Mouse (Mus musculus): ENCODE results near the gene Lin7b. TPM values are rescaled to one million over a fixed set of nuclear protein-coding genes. Genes with fewer than 3 reads are reported as not detected.

The Lin7b gene
- polyA plus RNA-seq, 1 experiment from 2014 or later = 34.8 TPM

DNA sequence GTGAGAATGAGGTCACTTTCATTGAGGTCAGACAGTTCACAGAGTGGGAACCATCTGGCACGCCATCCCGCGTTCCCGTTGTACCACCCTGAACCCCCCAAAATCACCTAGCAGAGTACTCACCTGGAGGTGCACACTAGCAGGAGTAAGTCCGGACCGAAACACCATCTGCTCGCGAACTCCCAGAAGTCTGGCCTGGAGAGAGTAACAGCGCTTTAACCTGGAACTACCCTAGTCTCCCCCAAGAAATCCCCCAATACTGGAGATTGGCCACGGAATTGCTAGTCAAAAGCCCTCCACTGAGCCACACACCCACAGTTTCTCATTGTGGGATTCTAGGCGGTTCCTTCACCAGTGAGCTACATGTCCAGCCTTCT is 30.3 kb downstream of the Lin7b start:
- H3K4me1 ChIP-seq (replicated peaks; ENCODE audit: control insufficient read depth, insufficient read depth, low read length) = peaks cover 19% of the 10 kb centered on the region; the same call in 1 of the 2 replicates
- DNase-seq (ENCODE audit: low spot score) (no peak), ATAC-seq (ENCODE audit: low FRiP score) (no peak)
- peaks cover 26% of the 10 kb centered on the region for H3K36me3 ChIP-seq (replicated peaks; ENCODE audit: control insufficient read depth, insufficient read depth)
- H3K4me3 ChIP-seq (replicated peaks; ENCODE audit: low read length) = peak overlapping the region; percentile 38
- WGBS = 6% methylated on average over 11 of the region's 11 CpGs
- H3K9ac ChIP-seq = peak overlapping the region; percentile 69; the same call in 1 of the 2 replicates
- H3K27me3 ChIP-seq (ENCODE audit: control insufficient read depth, insufficient read depth, low read length) = peaks cover 5% of the 10 kb centered on the region
- H3K9me3 ChIP-seq (ENCODE audit: control insufficient read depth, low read length) = no peaks in the 10 kb centered on the region
- H3K27ac ChIP-seq = no peak overlapping the region
- peak overlapping the region; percentile 78 for H3K4me2 ChIP-seq (replicated peaks)

DNA sequence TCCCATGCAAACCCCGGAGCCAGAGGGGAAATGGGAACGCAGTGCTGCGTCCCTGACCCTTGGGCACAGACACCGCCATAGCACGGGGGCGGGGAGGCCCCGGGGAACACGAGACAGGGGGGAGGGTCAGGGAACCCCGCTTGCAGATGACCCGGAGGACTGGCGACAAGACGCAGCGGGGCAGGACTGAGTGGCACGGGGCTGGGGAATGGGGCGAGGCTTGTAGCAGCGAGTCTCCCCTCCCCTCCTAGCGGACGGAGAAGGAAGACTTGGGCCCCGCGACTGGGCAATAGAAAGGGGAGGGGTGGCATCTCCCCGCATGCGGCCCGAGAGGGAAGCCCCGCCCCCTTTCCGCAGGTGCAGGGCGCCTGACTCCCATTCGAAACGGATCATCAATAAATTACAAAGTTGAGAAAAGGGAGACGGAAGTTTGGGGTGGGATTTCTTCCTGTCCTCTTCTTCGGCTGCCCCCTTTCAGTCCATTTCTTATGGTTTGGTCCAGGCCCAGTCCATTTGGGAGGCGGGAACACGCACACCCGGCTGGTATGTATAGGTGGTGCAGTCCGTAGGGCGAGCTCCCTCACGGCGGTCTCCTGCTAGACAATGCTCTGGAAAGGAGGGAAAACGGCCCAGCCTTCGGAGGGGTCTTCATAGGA is 30.8 kb downstream of the Lin7b start:
- peak overlapping the region; percentile 78 for H3K4me2 ChIP-seq (replicated peaks)
- DNase-seq (ENCODE audit: low spot score) (peak; percentile 69), ATAC-seq (ENCODE audit: low FRiP score) (peak; percentile 78)
- no peak overlapping the region for H3K27ac ChIP-seq
- peaks cover 21% of the 10 kb centered on the region for H3K36me3 ChIP-seq (replicated peaks; ENCODE audit: control insufficient read depth, insufficient read depth)
- H3K9ac ChIP-seq = peak overlapping the region; percentile 69
- WGBS = 1% methylated on average over 37 of the region's 39 CpGs
- H3K4me1 ChIP-seq (replicated peaks; ENCODE audit: control insufficient read depth, insufficient read depth, low read length) = peaks cover 19% of the 10 kb centered on the region; the same call in 1 of the 2 replicates
- H3K27me3 ChIP-seq (ENCODE audit: control insufficient read depth, insufficient read depth, low read length) = peaks cover 5% of the 10 kb centered on the region
- peak overlapping the region; percentile 38 for H3K4me3 ChIP-seq (replicated peaks; ENCODE audit: low read length)
- H3K9me3 ChIP-seq (ENCODE audit: control insufficient read depth, low read length) = no peaks in the 10 kb centered on the region

GRCm38 (mm10) chr7:45338161-45338911 is 32.0 kb downstream of the Lin7b start:
- DNase-seq (ENCODE audit: low spot score) = no peak
- Histone ChIP-seq H3K27me3 (ENCODE audit: control insufficient read depth, insufficient read depth, low read length) (peaks cover 5% of the 10 kb centered on the region), H3K36me3 (replicated peaks; ENCODE audit: control insufficient read depth, insufficient read depth) (peaks cover 16% of the 10 kb centered on the region), H3K27ac (no peak overlapping the region), H3K9ac (no peak overlapping the region), H3K9me3 (ENCODE audit: control insufficient read depth, low read length) (no peaks in the 10 kb centered on the region), H3K4me2 (replicated peaks) (peak overlapping the region; percentile 78), H3K4me3 (replicated peaks; ENCODE audit: low read length) (no peak overlapping the region), H3K4me1 (replicated peaks; ENCODE audit: control insufficient read depth, insufficient read depth, low read length) (peaks cover 19% of the 10 kb centered on the region; the same call in 1 of the 2 replicates)
- no peak for ATAC-seq (ENCODE audit: low FRiP score)
- WGBS = 6% methylated on average over 14 of the region's 14 CpGs

DNA sequence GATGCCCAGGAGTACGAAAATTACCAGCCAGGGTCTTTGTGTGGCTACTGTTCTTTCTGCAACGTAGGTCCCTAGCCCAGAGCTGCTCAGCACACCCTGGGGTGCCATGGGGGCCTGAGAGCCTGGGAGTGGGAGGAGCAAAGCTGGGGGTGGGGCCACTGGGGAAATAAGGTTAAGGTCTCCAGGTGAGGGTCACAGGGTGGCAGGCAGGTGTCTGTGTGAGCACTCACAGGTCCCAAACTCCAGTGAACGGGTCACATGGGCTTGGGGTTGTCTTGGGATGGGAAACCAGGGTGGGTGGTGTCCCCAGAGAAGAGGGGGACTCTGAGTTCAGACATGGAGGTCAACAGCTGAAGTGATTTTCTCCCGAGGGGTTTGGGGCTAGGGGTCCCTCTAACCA is 32.9 kb downstream of the Lin7b start:
- Histone ChIP-seq H3K4me3 (replicated peaks; ENCODE audit: low read length) (no peak overlapping the region), H3K4me2 (replicated peaks) (no peak overlapping the region), H3K27ac (no peak overlapping the region), H3K9ac (no peak overlapping the region), H3K36me3 (replicated peaks; ENCODE audit: control insufficient read depth, insufficient read depth) (peaks cover 15% of the 10 kb centered on the region), H3K4me1 (replicated peaks; ENCODE audit: control insufficient read depth, insufficient read depth, low read length) (peaks cover 23% of the 10 kb centered on the region; the same call in 1 of the 2 replicates), H3K27me3 (ENCODE audit: control insufficient read depth, insufficient read depth, low read length) (peaks cover 5% of the 10 kb centered on the region), H3K9me3 (ENCODE audit: control insufficient read depth, low read length) (no peaks in the 10 kb centered on the region)
- 20% methylated on average over 4 of the region's 4 CpGs for WGBS
- no peak for DNase-seq (ENCODE audit: low spot score)
- ATAC-seq (ENCODE audit: low FRiP score) = no peak

- Histone ChIP-seq H3K9ac (no peak overlapping the region), H3K4me2 (replicated peaks) (no peak overlapping the region), H3K4me3 (replicated peaks; ENCODE audit: low read length) (no peak overlapping the region), H3K4me1 (replicated peaks; ENCODE audit: control insufficient read depth, insufficient read depth, low read length) (peaks cover 23% of the 10 kb centered on the region; the same call in 1 of the 2 replicates), H3K9me3 (ENCODE audit: control insufficient read depth, low read length) (no peaks in the 10 kb centered on the region), H3K36me3 (replicated peaks; ENCODE audit: control insufficient read depth, insufficient read depth) (peaks cover 10% of the 10 kb centered on the region), H3K27me3 (ENCODE audit: control insufficient read depth, insufficient read depth, low read length) (peaks cover 5% of the 10 kb centered on the region), H3K27ac (no peak overlapping the region)
- DNase-seq (ENCODE audit: low spot score) (no peak), ATAC-seq (ENCODE audit: low FRiP score) (no peak)
- 99% methylated on average over 4 of the region's 4 CpGs for WGBS
Observed at GRCm38 (mm10) chr7:45336319-45336718, 34.1 kb downstream of the Lin7b start.

DNA sequence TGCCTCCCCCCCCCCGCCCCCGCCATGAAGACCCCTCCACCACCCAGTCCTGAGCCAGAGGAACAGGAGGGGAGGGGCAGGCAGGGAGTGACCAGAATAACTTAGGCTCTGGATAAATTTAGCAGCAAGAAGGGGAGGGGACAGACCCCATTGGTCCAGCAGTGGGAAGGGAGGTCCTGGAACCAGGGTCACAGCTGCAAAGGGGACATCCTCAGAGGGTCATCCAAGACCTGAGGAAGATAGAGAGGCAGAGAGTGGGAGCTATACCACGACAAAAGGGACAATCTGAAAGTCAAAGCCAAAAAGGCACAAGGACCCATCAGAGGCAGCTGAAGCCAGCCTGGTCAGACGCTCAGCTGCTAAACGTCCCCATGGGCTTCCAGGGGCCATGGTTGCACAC is 35.3 kb downstream of the Lin7b start, which contains the start of gene Hrc:
Hrc (plus strand) TSS at position 235 of the 400 bp plus-strand sequence.
- H3K4me3 ChIP-seq (replicated peaks; ENCODE audit: low read length) = no peak within 1 kb of the TSS
- DNase-seq (ENCODE audit: low spot score) (no peak), ATAC-seq (ENCODE audit: low FRiP score) (no peak)
- H3K27ac ChIP-seq = no peak within 1 kb of the TSS
- 0 out of 2 replicates have a peak, but pooled peaks cover 4% of the 10 kb centered on the region for H3K36me3 ChIP-seq (replicated peaks; ENCODE audit: control insufficient read depth, insufficient read depth)
- peaks cover 5% of the 10 kb centered on the region for H3K27me3 ChIP-seq (ENCODE audit: control insufficient read depth, insufficient read depth, low read length)
- H3K4me1 ChIP-seq (replicated peaks; ENCODE audit: control insufficient read depth, insufficient read depth, low read length) = peaks cover 20% of the 10 kb centered on the region; the same call in 1 of the 2 replicates
- H3K9me3 ChIP-seq (ENCODE audit: control insufficient read depth, low read length) = no peaks in the 10 kb centered on the region
- 40% methylated on average over 5 of the region's 5 CpGs for WGBS
- H3K9ac ChIP-seq = peak within 1 kb of the TSS; percentile 61; the same call in 1 of the 2 replicates
- H3K4me2 ChIP-seq (replicated peaks) = peak within 1 kb of the TSS; percentile 71; the same call in 1 of the 2 replicates

DNA sequence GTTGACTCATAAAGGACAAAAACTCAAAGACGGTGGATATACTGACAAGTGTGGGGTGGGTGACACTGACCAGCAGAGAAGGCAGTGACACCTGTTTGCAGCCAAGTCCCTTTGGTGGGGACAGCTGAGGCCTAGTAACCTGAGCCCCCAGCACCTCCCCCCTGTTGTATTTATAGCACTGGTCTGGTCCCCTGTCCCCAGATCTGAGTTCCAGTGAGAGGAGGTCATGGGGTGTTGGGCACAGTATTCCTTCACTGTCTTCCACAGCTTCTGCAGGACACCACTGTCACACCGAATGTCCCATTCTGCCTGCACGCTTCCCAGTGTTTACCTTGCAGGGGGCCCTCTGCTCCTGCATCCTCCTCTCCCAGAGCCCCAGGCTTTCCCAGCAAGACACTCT is 35.8 kb downstream of the Lin7b start:
- peaks cover 15% of the 10 kb centered on the region; the same call in 1 of the 2 replicates for H3K4me1 ChIP-seq (replicated peaks; ENCODE audit: control insufficient read depth, insufficient read depth, low read length)
- H3K36me3 ChIP-seq (replicated peaks; ENCODE audit: control insufficient read depth, insufficient read depth) = no peaks in the 10 kb centered on the region
- 38% methylated on average over 3 of the region's 3 CpGs for WGBS
- H3K4me2 ChIP-seq (replicated peaks) = no peak overlapping the region
- DNase-seq (ENCODE audit: low spot score) (no peak), ATAC-seq (ENCODE audit: low FRiP score) (no peak)
- no peaks in the 10 kb centered on the region for H3K9me3 ChIP-seq (ENCODE audit: control insufficient read depth, low read length)
- no peak overlapping the region for H3K9ac ChIP-seq
- peaks cover 5% of the 10 kb centered on the region for H3K27me3 ChIP-seq (ENCODE audit: control insufficient read depth, insufficient read depth, low read length)
- no peak overlapping the region for H3K4me3 ChIP-seq (replicated peaks; ENCODE audit: low read length)
- H3K27ac ChIP-seq = no peak overlapping the region

DNA sequence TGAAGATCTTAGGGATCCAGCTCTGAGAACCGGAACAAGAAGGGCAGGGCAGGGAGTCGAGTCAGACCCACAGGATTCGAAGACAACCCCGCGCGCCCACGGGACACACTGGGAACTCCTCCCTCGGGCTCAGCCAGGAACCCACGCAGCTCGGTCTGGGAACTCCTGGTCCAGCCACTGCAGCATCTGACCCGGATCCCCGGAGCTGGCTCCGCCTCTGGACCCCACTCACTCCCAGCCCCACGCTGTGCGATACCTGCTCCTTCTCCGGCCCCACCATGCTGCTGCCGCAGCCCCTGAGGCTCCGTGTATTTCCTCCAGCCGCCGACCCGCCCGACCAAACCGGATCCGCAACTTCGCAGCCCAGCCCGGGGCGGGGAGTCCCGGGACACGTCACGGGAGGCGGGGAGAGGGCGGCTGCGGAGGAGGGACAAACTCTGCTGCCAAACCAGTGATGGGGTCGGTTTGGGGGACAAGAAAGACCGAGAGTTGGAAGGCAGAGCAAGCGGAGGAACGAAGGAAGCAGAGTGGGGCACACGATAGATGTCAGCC is 36.9 kb downstream of the Lin7b start, which contains the start of gene Trpm4:
Trpm4 (minus strand) TSS at position 350 of the 552 bp plus-strand sequence.
- DNase-seq (ENCODE audit: low spot score) = peak; percentile 78
- Histone ChIP-seq H3K4me1 (replicated peaks; ENCODE audit: control insufficient read depth, insufficient read depth, low read length) (peaks cover 4% of the 10 kb centered on the region; the same call in 1 of the 2 replicates), H3K9ac (peak within 1 kb of the TSS; percentile 61), H3K9me3 (ENCODE audit: control insufficient read depth, low read length) (no peaks in the 10 kb centered on the region), H3K4me3 (replicated peaks; ENCODE audit: low read length) (peak within 1 kb of the TSS; percentile 47), H3K27me3 (ENCODE audit: control insufficient read depth, insufficient read depth, low read length) (peaks cover 5% of the 10 kb centered on the region), H3K27ac (no peak within 1 kb of the TSS), H3K36me3 (replicated peaks; ENCODE audit: control insufficient read depth, insufficient read depth) (no peaks in the 10 kb centered on the region), H3K4me2 (replicated peaks) (peak within 1 kb of the TSS; percentile 71)
- WGBS = under 1% methylated on average over 38 of the region's 38 CpGs
- peak; percentile 64 for ATAC-seq (ENCODE audit: low FRiP score)
